Comparison of ENCODE assay signal across 13 mouse cellular contexts in genomic region chr9:72393869-72394341, GRCm38 (mm10). TPM values are rescaled to one million over a fixed set of nuclear protein-coding genes. Genes with fewer than 3 reads are reported as not detected.
DNase-seq lines count a peak whose midpoint lies in the region; ATAC-seq and TF ChIP-seq lines count a peak whose summit lies in the region.
"Had no signal": no experiment of that assay in that cellular context is flagged by ENCODE, and none has a peak within 500 bp of the region (broad histone marks: within the 10 kb centered on the region; RNA-seq: fewer than 3 reads in every experiment).

No protein-coding gene starts in this region.

- peak overlapping the region; percentile 20; the same call in 1 of the 2 replicates for H3K4me2 ChIP-seq in heart, embryonic 12.5 days
- H3K4me2 ChIP-seq in CH12.LX (ENCODE audit: insufficient read depth, low read depth, poor library complexity, severe bottlenecking), result peak overlapping the region; percentile 21; the same call in 1 of the 2 replicates
- H3K4me2 ChIP-seq in midbrain, postnatal 0 days (ENCODE audit: low read depth, low read length, poor library complexity, severe bottlenecking), result peak overlapping the region; percentile 18
- H3K4me2 ChIP-seq in liver, postnatal 0 days (ENCODE audit: low read depth, low read length), result no peak overlapping the region
- H3K4me2 ChIP-seq: embryonic facial prominence, embryonic 12.5 days; kidney, embryonic 15.5 days; limb, embryonic 13.5 days; lung, embryonic 15.5 days had no signal

- no peak for DNase-seq in heart, adult 9 months (ENCODE audit: low spot score in 2 of 2)
- no peak for DNase-seq in CH12.LX (ENCODE audit: extremely low read depth)
- peak; percentile 7 for DNase-seq in cerebellum, adult 9-11 months
- peak; percentile 78 for DNase-seq in midbrain, postnatal 0 days (ENCODE audit: low spot score)
- DNase-seq in liver, postnatal 0 days, result no peak
- DNase-seq in adrenal gland, adult (ENCODE audit: inconsistent age in 2 of 2, low spot score in 1 of 2), result no peak
- DNase-seq: gastrocnemius, adult 2 months; layer of hippocampus, adult 9-11 months had no signal

- no peaks in the 10 kb centered on the region for H3K36me3 ChIP-seq in heart, embryonic 12.5 days
- no peaks in the 10 kb centered on the region for H3K36me3 ChIP-seq in CH12.LX (replicated peaks in 1 of 2; ENCODE audit: control insufficient read depth in 1 of 2, insufficient read depth in 1 of 2, low read length in 1 of 2)
- no peaks in the 10 kb centered on the region for H3K36me3 ChIP-seq in midbrain, postnatal 0 days (ENCODE audit: insufficient read depth, low read length)
- H3K36me3 ChIP-seq in liver, postnatal 0 days (replicated peaks; ENCODE audit: insufficient read depth, low read length), result no peaks in the 10 kb centered on the region
- H3K36me3 ChIP-seq: embryonic facial prominence, embryonic 12.5 days; kidney, embryonic 15.5 days; limb, embryonic 13.5 days; lung, embryonic 15.5 days had no signal

- no peak overlapping the region for H3K9ac ChIP-seq in heart, embryonic 12.5 days
- no peak overlapping the region for H3K9ac ChIP-seq in CH12.LX (ENCODE audit: insufficient read depth, low read depth)
- H3K9ac ChIP-seq in midbrain, postnatal 0 days (replicated peaks; ENCODE audit: low read length, poor library complexity, severe bottlenecking), result no peak overlapping the region
- no peak overlapping the region for H3K9ac ChIP-seq in liver, postnatal 0 days (replicated peaks)
- H3K9ac ChIP-seq: embryonic facial prominence, embryonic 12.5 days; kidney, embryonic 15.5 days; limb, embryonic 13.5 days; lung, embryonic 15.5 days had no signal

- dilution Hi-C loops in CH12.LX (cut with MboI; ENCODE audit: extremely low pct_ligation_motif_present, extremely low pct_unique_long_range_greater_than_20kb, low sequenced_read_pairs), result no loop called here

- TF ChIP-seq POLR2A in CH12.LX (IDR thresholded peaks at IDR 0.05; ENCODE audit: low read depth, low read length), result no peak

- TF ChIP-seq CTCF in CH12.LX (conservative IDR thresholded peaks at IDR 0.05 in 1 of 2, IDR thresholded peaks at IDR 0.05 in 1 of 2; ENCODE audit: low read depth in 2 of 2, low read length in 2 of 2), result no peak
- no peak for TF ChIP-seq CTCF in midbrain, postnatal 0 days (IDR thresholded peaks at IDR 0.05)
- TF ChIP-seq CTCF in liver, postnatal 0 days (IDR thresholded peaks at IDR 0.05; ENCODE audit: low read depth), result no peak

- peaks cover 5% of the 10 kb centered on the region; the same call in 1 of the 2 replicates for H3K4me1 ChIP-seq in heart, embryonic 12.5 days (replicated peaks)
- H3K4me1 ChIP-seq in CH12.LX (ENCODE audit: control insufficient read depth in 1 of 2, insufficient read depth in 2 of 2), result peaks cover 3 to 8% of the 10 kb centered on the region in 2 experiments; a peak in 2 of 4 replicates
- no peaks in the 10 kb centered on the region for H3K4me1 ChIP-seq in midbrain, postnatal 0 days (ENCODE audit: insufficient read depth, low read length)
- H3K4me1 ChIP-seq in liver, postnatal 0 days (ENCODE audit: insufficient read depth), result peaks cover 4% of the 10 kb centered on the region; the same call in 1 of the 2 replicates
- H3K4me1 ChIP-seq: kidney, embryonic 15.5 days; lung, embryonic 15.5 days had no signal

- no peak overlapping the region for H3K4me3 ChIP-seq in heart, embryonic 12.5 days
- H3K4me3 ChIP-seq in CH12.LX (replicated peaks in 1 of 3; ENCODE audit: low read depth in 2 of 3, low read length in 2 of 3, poor library complexity in 1 of 3), result no peak overlapping the region
- no peak overlapping the region for H3K4me3 ChIP-seq in midbrain, postnatal 0 days (ENCODE audit: low read depth, low read length)
- no peak overlapping the region for H3K4me3 ChIP-seq in liver, postnatal 0 days (ENCODE audit: low read depth, low read length)
- H3K4me3 ChIP-seq: embryonic facial prominence, embryonic 12.5 days; gastrocnemius, adult 2 months; kidney, embryonic 15.5 days; limb, embryonic 13.5 days; lung, embryonic 15.5 days had no signal

- in situ Hi-C loops in CH12.LX (cut with MboI; ENCODE audit: low pct_ligation_motif_present, low pct_unique_long_range_greater_than_20kb, low sequenced_read_pairs), result no loop called here

- no peaks in the 10 kb centered on the region for H3K79me2 ChIP-seq in CH12.LX (replicated peaks; ENCODE audit: control insufficient read depth, extremely low read depth, insufficient read depth, poor library complexity, severe bottlenecking)

- no peak for ATAC-seq in heart, embryonic 12.5 days (ENCODE audit: insufficient number of reproducible peaks, low FRiP score)
- ATAC-seq in midbrain, postnatal 0 days (ENCODE audit: low FRiP score), result no peak
- no peak for ATAC-seq in liver, postnatal 0 days

- no peak overlapping the region for H3K27ac ChIP-seq in heart, embryonic 12.5 days (ENCODE audit: poor library complexity, severe bottlenecking)
- H3K27ac ChIP-seq in CH12.LX (ENCODE audit: insufficient read depth, low read depth), result no peak overlapping the region
- H3K27ac ChIP-seq in midbrain, postnatal 0 days (ENCODE audit: low read depth, low read length), result no peak overlapping the region
- H3K27ac ChIP-seq in liver, postnatal 0 days (ENCODE audit: low read depth), result no peak overlapping the region
- H3K27ac ChIP-seq: embryonic facial prominence, embryonic 12.5 days; gastrocnemius, adult 2 months; kidney, embryonic 15.5 days; limb, embryonic 13.5 days; lung, embryonic 15.5 days had no signal

- no peaks in the 10 kb centered on the region for H3K27me3 ChIP-seq in heart, embryonic 12.5 days (replicated peaks)
- H3K27me3 ChIP-seq in CH12.LX (replicated peaks), result no peaks in the 10 kb centered on the region
- H3K27me3 ChIP-seq in midbrain, postnatal 0 days (ENCODE audit: insufficient read depth, low read length), result no peaks in the 10 kb centered on the region
- H3K27me3 ChIP-seq in liver, postnatal 0 days (ENCODE audit: insufficient read depth, low read length), result no peaks in the 10 kb centered on the region
- H3K27me3 ChIP-seq: embryonic facial prominence, embryonic 12.5 days; kidney, embryonic 15.5 days; limb, embryonic 13.5 days; lung, embryonic 15.5 days had no signal

- no peak for TF ChIP-seq EP300 in CH12.LX (IDR thresholded peaks at IDR 0.05; ENCODE audit: low read length)
- TF ChIP-seq EP300 in liver, postnatal 0 days (IDR thresholded peaks at IDR 0.05; ENCODE audit: low read depth), result no peak

- no peaks in the 10 kb centered on the region; the same call in 1 of the 2 replicates for H3K9me3 ChIP-seq in heart, embryonic 12.5 days (replicated peaks)
- peaks cover 4% of the 10 kb centered on the region for H3K9me3 ChIP-seq in CH12.LX (replicated peaks; ENCODE audit: low read length)
- H3K9me3 ChIP-seq in midbrain, postnatal 0 days (ENCODE audit: low read length), result no peaks in the 10 kb centered on the region
- no peaks in the 10 kb centered on the region for H3K9me3 ChIP-seq in liver, postnatal 0 days (ENCODE audit: low read length)
- H3K9me3 ChIP-seq: embryonic facial prominence, embryonic 12.5 days; kidney, embryonic 15.5 days; limb, embryonic 13.5 days; lung, embryonic 15.5 days had no signal

- WGBS in heart, embryonic 12.5 days, result 55% methylated on average over 8 of the region's 8 CpGs
- WGBS in midbrain, postnatal 0 days, result 32% methylated on average over 8 of the region's 8 CpGs
- 66% methylated on average over 8 of the region's 8 CpGs for WGBS in liver, postnatal 0 days (ENCODE audit: insufficient replicate concordance)

- no peak for TF ChIP-seq RAD21 in CH12.LX (IDR thresholded peaks at IDR 0.05; ENCODE audit: low read depth, low read length)

TF ChIP-seq in CH12.LX, 34 proteins besides CTCF, POLR2A, EP300 and RAD21:
- TF ChIP-seq NELFE (IDR thresholded peaks at IDR 0.05; ENCODE audit: low read depth, low read length) (no peak), SIN3A (IDR thresholded peaks at IDR 0.05; ENCODE audit: low read length) (no peak), MAX (IDR thresholded peaks at IDR 0.05; ENCODE audit: low read length) (no peak), USF2 (conservative IDR thresholded peaks at IDR 0.05; ENCODE audit: low read depth, low read length) (no peak), PAX5 (IDR thresholded peaks at IDR 0.05; ENCODE audit: low read length) (no peak), HCFC1 (IDR thresholded peaks at IDR 0.05; ENCODE audit: low read depth, low read length) (no peak), NRF1 (IDR thresholded peaks at IDR 0.05; ENCODE audit: low read depth, low read length) (no peak), ZNF384 (IDR thresholded peaks at IDR 0.05; ENCODE audit: low read depth, low read length) (peak; percentile 73)

RNA-seq across cellular contexts. Expression of gene Mns1, which starts 43.9 kb away (rescaled TPM):
- polyA plus RNA-seq in heart, embryonic 12.5 days (2016; fragmentation: Nextera tagmentation; extraction: Ambion mirVana), result 19.2 and 19.9 TPM in 2 replicates
- 19.4 and 32.2 TPM in 2 replicates for total RNA-seq in CH12.LX (2012; rRNA removed)
- 16.7 and 19.8 TPM in 2 replicates for total RNA-seq in CH12.LX (2014; rRNA removed)
- 66.0 and 87.7 TPM in 2 replicates for polyA plus RNA-seq in CH12.LX (2012; ENCODE audit: insufficient read length, low read depth)
- 1.1 and 3.1 TPM in 2 replicates for total RNA-seq in midbrain, postnatal 0 days (2014; rRNA removed)
- 2.6 and 3.1 TPM in 2 replicates for polyA plus RNA-seq in midbrain, postnatal 0 days (2015; fragmentation: Nextera tagmentation; extraction: Ambion mirVana)
- 36.4 and 41.9 TPM in 2 replicates for polyA plus RNA-seq in liver, postnatal 0 days (2015; fragmentation: Nextera tagmentation; extraction: Ambion mirVana)

Comparison
In these comparisons a context has a peak if more than half of its experiments do, and no peak if none do; other contexts are left out.
1. DNase-seq: peak in cerebellum, adult 9-11 months (single experiment) and midbrain, postnatal 0 days (single experiment); none in heart, adult 9 months (0 of 2), CH12.LX (single experiment), liver, postnatal 0 days (single experiment) and adrenal gland, adult (0 of 2).